Mouse (Mus musculus) stomach, postnatal 0 days (tissue): Measurements from ENCODE around the gene Immp2l.

Experiments used
- CTCF ChIP-seq: IDR thresholded peaks from 2 replicates; pipeline ENCODE4 v1.5.1; 2016; ENCODE audit warnings: antibody characterized with exemption, low read depth, mild to moderate bottlenecking, moderate library complexity
- EP300 ChIP-seq: optimal IDR thresholded peaks from 2 replicates; pipeline ENCODE3; 2016; ENCODE audit warnings: antibody characterized with exemption

DNA sequence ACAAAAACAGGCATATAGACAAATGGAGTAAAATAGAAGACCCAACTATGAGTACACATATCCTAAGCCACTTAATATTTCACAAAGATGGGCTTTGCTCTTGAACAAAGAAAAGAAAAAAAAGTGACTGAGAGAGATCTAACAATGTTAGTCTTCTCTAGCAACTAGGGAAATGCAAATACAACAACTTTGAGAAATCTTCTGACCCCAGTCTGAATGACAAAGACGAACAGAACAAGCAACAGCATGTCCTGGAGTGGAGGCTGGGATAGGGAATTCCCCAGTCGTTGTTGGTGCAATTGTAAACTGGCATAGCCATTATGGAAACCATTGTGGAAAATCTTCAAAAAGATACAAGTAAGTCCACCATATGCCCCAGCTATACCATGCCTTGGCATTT lies 235.7 kb downstream of the Immp2l start:
- TF ChIP-seq CTCF (no peak), EP300 (no peak)
